Comparison of ENCODE assay signal across 9 mouse cellular contexts in the genomic region with DNA sequence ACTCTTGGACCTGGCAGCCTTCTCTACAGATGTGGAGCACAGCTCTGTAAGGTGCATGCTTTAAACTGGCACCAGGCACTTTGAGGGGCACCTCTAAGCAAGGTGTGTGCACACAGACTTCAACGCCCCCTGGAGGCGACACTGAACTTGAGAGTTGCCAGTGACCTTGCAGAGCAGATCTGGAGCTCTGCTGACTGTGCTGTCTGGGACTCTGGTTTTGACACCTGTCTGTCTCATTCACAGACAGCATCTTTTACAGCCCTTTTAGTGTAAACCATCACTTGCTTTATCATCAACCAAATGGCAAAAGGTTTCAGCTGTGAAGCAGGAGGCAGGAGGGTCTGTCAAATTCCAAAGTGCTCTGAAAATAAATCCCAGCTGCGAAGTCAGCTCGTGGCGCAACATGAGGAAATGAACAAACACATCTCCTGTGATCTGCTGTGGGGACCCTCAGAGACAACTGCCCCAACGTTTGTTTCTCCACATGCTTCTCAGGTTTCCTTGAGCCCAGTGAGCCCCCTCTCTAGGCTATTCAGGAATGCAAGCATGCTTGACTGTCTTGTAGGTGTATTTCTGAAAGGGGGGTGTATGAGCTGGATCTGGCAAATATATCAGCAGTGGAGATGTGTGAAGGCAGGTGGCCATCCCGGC.
A peak's percentile ranks its signal among the peaks of the same experiment; 100 is the strongest.
DNase-seq lines count a peak whose midpoint lies in the region; ATAC-seq lines count a peak whose summit lies in the region.
"Had no signal": no experiment of that assay in that cellular context is flagged by ENCODE, and none has a peak within 500 bp of the region (broad histone marks: within the 10 kb centered on the region; RNA-seq: fewer than 3 reads in every experiment).

No protein-coding gene starts in this region.

- intact Hi-C loops in left cerebral cortex, postnatal 4 days (cut with DNase I): no loop called here

- peaks cover 14% of the 10 kb centered on the region for H3K36me3 ChIP-seq in limb, embryonic 12.5 days
- H3K36me3 ChIP-seq: liver, embryonic 15.5 days had no signal

- ATAC-seq in limb, embryonic 12.5 days (ENCODE audit: insufficient number of reproducible peaks, insufficient read depth, low FRiP score, low TSS enrichment, low read depth): 0 out of 2 replicates have a peak, but pooled peaks have one; percentile 56

- H3K9me3 ChIP-seq in limb, embryonic 12.5 days: no peaks in the 10 kb centered on the region
- H3K9me3 ChIP-seq: liver, embryonic 15.5 days had no signal

- no peaks in the 10 kb centered on the region for H3K27me3 ChIP-seq in limb, embryonic 12.5 days
- H3K27me3 ChIP-seq: liver, embryonic 15.5 days had no signal

- no peak overlapping the region for H3K9ac ChIP-seq in limb, embryonic 12.5 days (replicated peaks)
- H3K9ac ChIP-seq: liver, embryonic 15.5 days had no signal

- no peak overlapping the region for H3K4me3 ChIP-seq in limb, embryonic 12.5 days (replicated peaks)
- H3K4me3 ChIP-seq: liver, embryonic 15.5 days had no signal

- WGBS in limb, embryonic 12.5 days: 41% methylated on average over 7 of the region's 7 CpGs

- H3K4me1 ChIP-seq in limb, embryonic 12.5 days (replicated peaks): peaks cover 5% of the 10 kb centered on the region
- H3K4me1 ChIP-seq: liver, embryonic 15.5 days had no signal

- no peak overlapping the region for H3K27ac ChIP-seq in limb, embryonic 12.5 days
- H3K27ac ChIP-seq: liver, embryonic 15.5 days had no signal

- peak; percentile 19 for DNase-seq in gastrocnemius, postnatal 10 days
- DNase-seq in gastrocnemius, postnatal 4 days (ENCODE audit: low spot score in 2 of 2): no peak
- peak; percentile 24 for DNase-seq in right cerebral cortex, postnatal 14 days
- DNase-seq in right cerebral cortex, adult 18-20 months: no peak
- DNase-seq in thymus, postnatal 36 days: peak; percentile 39 to 40
- no peak for DNase-seq in left cerebral cortex, postnatal 4 days
- no peak for DNase-seq in urinary bladder, adult 2 months (ENCODE audit: low spot score)

- H3K4me2 ChIP-seq in limb, embryonic 12.5 days: no peak overlapping the region
- H3K4me2 ChIP-seq: liver, embryonic 15.5 days had no signal

Comparison
In these comparisons a context has a peak if more than half of its experiments do, and no peak if none do; other contexts are left out.
1. DNase-seq: peak in gastrocnemius, postnatal 10 days (single experiment), right cerebral cortex, postnatal 14 days (single experiment) and thymus, postnatal 36 days (2 of 2); none in gastrocnemius, postnatal 4 days (0 of 2), right cerebral cortex, adult 18-20 months (single experiment), left cerebral cortex, postnatal 4 days (single experiment) and urinary bladder, adult 2 months (single experiment).